Mouse (Mus musculus): ENCODE measurements around the gene Cnih1.

Cnih1 gene

GRCm38 (mm10) chr14:46787787-46788504 lies at the start of gene Cnih1:
Gene Cnih1, minus strand, starts transcription at chr14:46788411.
- under 1% methylated on average over 81 of the region's 86 CpGs for WGBS

- 5% methylated on average over 40 of the region's 40 CpGs for WGBS
These were observed 44.4 kb upstream of the Cnih1 start for GRCm38 (mm10) chr14:46832354-46833272.

DNA sequence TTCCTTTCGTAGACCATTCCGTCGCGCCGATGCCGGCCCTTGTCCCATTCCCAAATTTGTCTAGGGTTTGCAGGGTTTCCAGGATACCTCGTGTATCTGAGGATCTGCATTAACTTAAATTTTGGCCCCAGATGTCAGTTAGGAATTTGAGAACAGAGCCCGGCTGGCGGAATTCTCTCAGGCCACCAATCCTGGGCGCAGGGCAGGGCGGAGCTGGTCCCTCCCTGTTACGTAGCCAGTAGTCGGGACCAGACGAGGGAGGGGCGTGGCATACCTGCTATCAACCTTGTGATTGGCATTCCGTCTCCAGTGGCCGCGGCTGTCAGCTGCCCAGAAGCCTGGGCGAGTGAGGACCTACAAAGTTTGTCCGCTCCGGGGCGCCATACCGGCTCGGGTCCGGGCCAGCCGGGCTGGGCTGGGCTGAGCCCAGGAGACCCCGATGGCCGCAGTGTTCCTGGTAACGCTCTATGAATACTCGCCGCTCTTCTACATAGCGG lies 43.7 kb upstream of the Cnih1 start, which contains the start of gene Cgrrf1:
Gene Cgrrf1 (plus strand): TSS at position 289 of the 497 bp plus-strand sequence.
- WGBS: under 1% methylated on average over 32 of the region's 32 CpGs

DNA sequence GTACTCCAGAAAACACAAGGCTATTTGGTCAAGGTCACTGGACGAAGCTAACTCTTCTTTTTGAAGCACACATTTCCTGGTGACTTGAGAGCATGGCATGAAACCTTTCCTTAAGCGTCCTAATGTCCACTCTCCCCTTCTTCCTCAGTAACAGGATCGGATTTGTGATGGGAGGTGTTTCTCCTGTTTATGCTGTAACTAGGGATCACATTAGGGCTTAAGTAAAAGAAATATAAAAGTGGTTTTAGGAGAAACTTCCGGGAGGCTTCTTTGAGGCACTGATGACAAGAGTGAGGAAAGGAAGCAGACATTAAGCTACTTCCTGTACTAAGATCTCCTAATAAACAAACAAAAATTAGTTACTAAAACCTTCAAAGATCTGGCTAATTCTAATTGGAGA lies 43.1 kb upstream of the Cnih1 start:
- 28% methylated on average over 4 of the region's 4 CpGs for WGBS

DNA sequence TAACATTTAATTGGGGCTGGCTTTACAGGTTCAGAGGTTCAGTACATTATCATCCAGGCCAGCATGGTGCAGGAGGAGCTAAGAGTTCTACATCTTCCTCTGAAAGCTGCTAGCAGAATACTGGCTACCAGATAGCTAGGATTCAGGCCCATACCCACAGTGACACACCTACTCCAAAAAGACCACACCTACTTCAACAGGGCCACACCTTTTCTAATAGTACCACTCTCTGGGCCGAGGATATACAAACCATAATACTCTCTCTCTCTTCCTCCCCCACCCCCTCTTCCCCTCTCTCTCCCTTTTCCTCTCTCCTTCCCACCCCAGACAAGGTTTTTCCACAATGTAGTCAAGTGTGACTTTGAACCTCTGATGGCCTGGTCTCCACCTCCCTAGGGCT lies 39.2 kb upstream of the Cnih1 start:
- WGBS: 71% methylated on average over 1 of the region's 1 CpGs

DNA sequence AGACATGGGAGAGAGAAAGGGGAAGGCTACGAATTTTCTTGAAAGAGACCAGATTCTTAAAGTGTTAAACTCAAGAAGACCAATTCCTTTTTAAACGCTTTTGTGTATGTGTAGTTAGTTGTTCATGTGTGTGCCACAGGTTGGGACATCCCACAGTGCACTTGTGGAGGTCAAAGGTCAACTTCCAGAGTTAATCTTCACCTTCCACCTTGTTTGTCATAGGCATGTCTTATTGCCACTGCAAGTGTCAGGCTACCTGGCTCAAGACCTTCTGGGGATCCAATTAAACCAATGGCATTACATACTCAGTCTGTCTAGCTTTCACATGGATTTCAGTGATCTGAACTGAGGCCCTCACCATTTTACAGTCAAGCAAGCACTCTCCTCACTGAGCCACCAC lies 35.8 kb upstream of the Cnih1 start:
- WGBS: 83% methylated on average over 2 of the region's 2 CpGs

GRCm38 (mm10) chr14:46821873-46822716 lies 33.9 kb upstream of the Cnih1 start, which contains the start of gene Gmfb:
Gene Gmfb, minus strand, starts transcription at chr14:46822242.
- WGBS: under 1% methylated on average over 65 of the region's 65 CpGs

- under 1% methylated on average over 11 of the region's 11 CpGs for WGBS
These were observed 33.2 kb upstream of the Cnih1 start for GRCm38 (mm10) chr14:46821271-46821872.

- 97% methylated on average over 5 of the region's 6 CpGs for WGBS
These were observed 31.8 kb upstream of the Cnih1 start for GRCm38 (mm10) chr14:46819961-46820360.

- WGBS: 87% methylated on average over 7 of the region's 7 CpGs
These were observed 30.5 kb upstream of the Cnih1 start for GRCm38 (mm10) chr14:46818743-46819142.

- WGBS: 91% methylated on average over 8 of the region's 8 CpGs
These were observed 28.9 kb upstream of the Cnih1 start for GRCm38 (mm10) chr14:46816916-46817622.

DNA sequence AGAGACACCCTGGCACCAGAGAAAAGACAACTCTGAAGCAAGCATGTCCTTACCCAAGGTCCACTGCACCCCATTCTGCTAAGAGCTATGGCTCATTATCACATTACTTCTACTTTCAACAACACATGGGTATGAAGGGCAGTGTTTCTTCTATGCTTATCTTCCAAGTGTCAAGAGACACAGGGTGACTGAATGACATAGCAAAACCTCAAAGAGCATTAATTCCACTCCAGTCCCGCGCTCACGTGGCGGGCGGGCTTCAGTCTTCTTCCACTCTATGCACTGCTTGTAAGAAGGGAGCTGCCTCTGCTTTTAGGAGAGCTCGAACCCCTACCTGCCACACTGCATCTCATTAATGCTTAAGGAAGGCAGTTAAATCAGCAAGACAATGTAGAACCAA lies 27.4 kb upstream of the Cnih1 start:
- 70% methylated on average over 6 of the region's 6 CpGs for WGBS

DNA sequence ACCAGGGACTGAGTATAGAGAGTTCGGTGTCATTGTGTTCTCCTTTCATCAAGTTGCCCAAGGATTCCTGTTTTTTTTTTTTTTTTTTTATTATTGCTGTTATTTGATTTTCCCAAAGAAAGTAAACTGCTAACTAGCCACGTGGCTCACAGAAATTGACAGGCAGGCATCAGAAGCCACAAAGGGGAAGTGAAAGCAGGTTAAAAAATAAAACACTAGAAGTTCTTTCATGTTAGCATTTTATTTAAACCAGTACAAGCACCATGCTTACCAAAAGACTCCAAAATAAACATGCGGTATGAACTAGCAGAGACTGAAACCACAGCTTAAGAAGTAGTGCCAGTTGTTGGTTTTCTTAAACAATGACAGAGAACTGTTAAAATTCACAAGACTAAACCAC lies 19.7 kb upstream of the Cnih1 start:
- WGBS: 57% methylated on average over 3 of the region's 3 CpGs

DNA sequence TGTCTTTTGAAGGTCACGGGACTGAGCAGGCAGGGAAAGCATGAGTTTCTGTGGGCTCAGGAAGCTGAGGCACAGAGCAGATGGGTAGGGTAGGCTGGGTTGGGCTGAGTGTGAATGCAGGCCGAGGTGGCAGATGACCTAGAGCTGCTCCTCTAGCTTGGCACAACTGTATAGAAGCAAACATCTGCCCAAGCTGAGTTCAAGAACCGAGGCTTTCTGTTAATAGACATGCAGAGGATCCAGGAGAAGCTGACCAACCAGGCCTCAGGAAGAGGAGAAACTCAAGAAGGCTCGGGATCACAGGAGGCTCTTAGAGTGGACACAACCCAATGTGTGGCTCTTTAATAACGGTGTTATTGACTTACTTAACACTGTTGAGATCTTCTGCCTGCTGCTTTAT lies 18.0 kb upstream of the Cnih1 start:
- WGBS: 83% methylated on average over 5 of the region's 5 CpGs

GRCm38 (mm10) chr14:46803791-46804190 lies 15.6 kb upstream of the Cnih1 start:
- 73% methylated on average over 1 of the region's 1 CpGs for WGBS

GRCm38 (mm10) chr14:46803259-46803658 lies 15.0 kb upstream of the Cnih1 start:
- 86% methylated on average over 4 of the region's 4 CpGs for WGBS

DNA sequence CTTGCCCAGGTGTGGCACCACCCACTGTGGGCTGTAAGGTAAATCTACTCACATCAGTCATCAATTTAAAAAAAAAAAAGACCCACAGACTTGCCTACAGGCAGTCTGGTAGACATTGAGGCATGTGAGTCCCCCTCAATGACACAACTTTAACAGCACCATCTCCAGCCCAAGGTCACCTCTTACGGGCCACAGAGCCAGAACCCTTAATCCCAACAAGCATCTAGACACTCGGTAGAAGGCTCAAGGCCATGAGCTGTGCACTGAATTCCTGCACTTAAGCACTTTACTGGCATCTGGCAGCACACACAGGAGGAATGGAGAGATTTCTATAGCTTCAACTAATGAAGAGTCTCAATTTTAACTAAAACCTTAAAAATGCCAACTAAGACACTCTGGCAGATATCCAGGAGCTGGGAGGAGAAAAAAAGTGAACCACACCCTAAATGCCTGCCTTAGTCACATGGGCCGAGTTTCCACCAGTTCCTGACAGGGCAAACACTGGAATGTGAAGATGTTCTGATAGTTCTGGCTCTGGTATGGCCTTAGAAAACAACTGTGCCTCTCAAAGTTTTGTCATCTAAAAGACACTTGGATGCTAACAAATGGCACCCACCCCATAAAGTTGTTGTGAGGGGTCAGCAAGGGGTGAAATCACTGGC lies 12.6 kb upstream of the Cnih1 start:
- 85% methylated on average over 3 of the region's 3 CpGs for WGBS

GRCm38 (mm10) chr14:46794157-46794556 lies 5.9 kb upstream of the Cnih1 start:
- WGBS: 82% methylated on average over 5 of the region's 5 CpGs

DNA sequence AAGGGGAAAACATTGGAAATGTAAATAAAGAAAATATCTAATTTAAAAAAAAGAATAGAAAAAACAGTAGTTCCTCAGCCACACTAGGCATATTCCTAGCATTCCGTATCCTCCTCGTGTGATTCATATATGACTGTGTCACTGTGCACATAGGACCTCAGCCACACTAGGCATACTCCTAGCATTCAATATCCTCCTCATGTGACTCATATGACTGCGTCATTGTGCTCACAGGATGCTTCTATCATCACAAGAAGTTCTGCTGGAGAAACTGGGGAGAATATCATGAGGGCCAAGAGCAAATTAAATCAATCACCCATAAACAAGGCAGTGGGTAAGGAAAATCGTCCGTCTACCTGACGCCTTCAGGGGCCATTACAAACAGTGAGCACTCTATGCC lies 2.5 kb upstream of the Cnih1 start:
- WGBS: 87% methylated on average over 6 of the region's 6 CpGs

DNA sequence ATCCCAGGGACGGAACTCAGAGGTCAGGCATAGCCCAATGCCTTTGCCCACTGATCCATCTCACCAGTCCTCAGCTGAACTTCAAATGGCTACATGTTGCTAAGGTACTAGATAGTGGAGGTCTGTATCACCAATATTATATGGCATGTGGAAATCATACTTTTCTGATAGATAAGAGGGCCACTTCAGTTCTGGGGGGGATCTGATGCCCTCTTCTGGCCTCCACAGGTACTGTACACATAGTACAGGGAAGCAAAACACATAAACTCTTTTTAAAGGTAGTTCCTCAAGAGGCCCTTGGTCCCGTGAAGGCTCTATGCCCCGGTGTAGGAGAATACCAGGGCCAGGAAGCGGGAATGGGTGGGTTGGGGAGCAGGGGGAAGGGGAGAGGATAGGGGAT lies 2.1 kb upstream of the Cnih1 start:
- 73% methylated on average over 4 of the region's 4 CpGs for WGBS
